Mouse (Mus musculus) CH12F3 (cell line): Measurements from ENCODE around the gene Dnmt3l.
"Not testable (repeated sequence)": the region's sequence is repeated elsewhere in the genome, so short reads cannot be mapped to it uniquely, and the experiment has no call there.

Source experiments
- in situ Hi-C: fragments of 300-500 bp; cut with MboI; formaldehyde crosslinking; loops from 2 replicates; pipeline ENCODE4 v1.14.3; 2020; ENCODE audit warnings: low sequenced_read_pairs

Dnmt3l gene

GRCm38 (mm10) chr10:78041647-78042046, at the start of gene Dnmt3l:
Gene Dnmt3l, plus strand, starts transcription at chr10:78041947.
- in situ Hi-C loops = no loop called here

- in situ Hi-C loops = no loop called here
These were observed 46.1 kb upstream of the Dnmt3l start for GRCm38 (mm10) chr10:77995639-77996038.

- in situ Hi-C loops = no loop called here
These were observed 41.5 kb upstream of the Dnmt3l start for GRCm38 (mm10) chr10:78000200-78000599.

GRCm38 (mm10) chr10:78001796-78002195, 40.0 kb upstream of the Dnmt3l start:
- in situ Hi-C loops = no loop called here

GRCm38 (mm10) chr10:78002316-78002715, 39.4 kb upstream of the Dnmt3l start:
- in situ Hi-C loops = no loop called here

- in situ Hi-C loops = no loop called here
These were observed 37.2 kb upstream of the Dnmt3l start for GRCm38 (mm10) chr10:78004479-78005100.

GRCm38 (mm10) chr10:78005791-78006438, 35.8 kb upstream of the Dnmt3l start:
- in situ Hi-C loops = no loop called here

- in situ Hi-C loops = no loop called here
These were observed 34.5 kb upstream of the Dnmt3l start for GRCm38 (mm10) chr10:78007203-78007602.

- in situ Hi-C loops = no loop called here
These were observed 33.6 kb upstream of the Dnmt3l start for GRCm38 (mm10) chr10:78008169-78008568.

- in situ Hi-C loops = no loop called here
These were observed 32.4 kb upstream of the Dnmt3l start for GRCm38 (mm10) chr10:78009184-78009944.

GRCm38 (mm10) chr10:78009945-78010293, 31.8 kb upstream of the Dnmt3l start, which contains the start of gene Pfkl:
Gene Pfkl, minus strand, starts transcription at chr10:78010083.
- in situ Hi-C loops = no loop called here

- in situ Hi-C loops = no loop called here
These were observed 31.4 kb upstream of the Dnmt3l start for GRCm38 (mm10) chr10:78010335-78010734.

- in situ Hi-C loops = not testable (repeated sequence)
These were observed 30.6 kb upstream of the Dnmt3l start for GRCm38 (mm10) chr10:78011116-78011515.

- in situ Hi-C loops = no loop called here
These were observed 28.9 kb upstream of the Dnmt3l start for GRCm38 (mm10) chr10:78012661-78013495.

GRCm38 (mm10) chr10:78015489-78015888, 26.3 kb upstream of the Dnmt3l start:
- in situ Hi-C loops = no loop called here

GRCm38 (mm10) chr10:78016366-78016765, 25.4 kb upstream of the Dnmt3l start:
- in situ Hi-C loops = no loop called here

- in situ Hi-C loops = no loop called here
These were observed 22.9 kb upstream of the Dnmt3l start for GRCm38 (mm10) chr10:78018797-78019203.

- in situ Hi-C loops = no loop called here
These were observed 22.5 kb upstream of the Dnmt3l start for GRCm38 (mm10) chr10:78019291-78019690.

- in situ Hi-C loops = not testable (repeated sequence)
These were observed 21.8 kb upstream of the Dnmt3l start for GRCm38 (mm10) chr10:78019984-78020383.

GRCm38 (mm10) chr10:78025453-78025852, 16.3 kb upstream of the Dnmt3l start:
- in situ Hi-C loops = not testable (repeated sequence)

GRCm38 (mm10) chr10:78028129-78028528, 13.6 kb upstream of the Dnmt3l start:
- in situ Hi-C loops = no loop called here
